Mouse (Mus musculus): ENCODE measurements around the gene Mon2.
A peak's percentile ranks its signal among the peaks of the same experiment; 100 is the strongest.
"Not testable (repeated sequence)": the region's sequence is repeated elsewhere in the genome, so short reads cannot be mapped to it uniquely, and the experiment has no call there.

Gene Mon2

GRCm38 (mm10) chr10:123057082-123057481 lies 19.2 kb downstream of the Mon2 start:
- no peak for DNase-seq (ENCODE audit: low spot score)

GRCm38 (mm10) chr10:123056463-123056862 lies 19.8 kb downstream of the Mon2 start:
- no peak for DNase-seq (ENCODE audit: low spot score)

- no peak for DNase-seq (ENCODE audit: low spot score)
These were observed 20.9 kb downstream of the Mon2 start for GRCm38 (mm10) chr10:123055205-123056000.

- no peak for DNase-seq (ENCODE audit: low spot score)
These were observed 22.7 kb downstream of the Mon2 start for GRCm38 (mm10) chr10:123053557-123053956.

GRCm38 (mm10) chr10:123052021-123052420 lies 24.3 kb downstream of the Mon2 start:
- peak; percentile 52 for DNase-seq (ENCODE audit: low spot score)

- no peak for DNase-seq (ENCODE audit: low spot score)
These were observed 27.6 kb downstream of the Mon2 start for GRCm38 (mm10) chr10:123048730-123049129.

GRCm38 (mm10) chr10:123039936-123040335 lies 36.4 kb downstream of the Mon2 start:
- DNase-seq (ENCODE audit: low spot score): peak; percentile 24

GRCm38 (mm10) chr10:123032078-123032646 lies 44.1 kb downstream of the Mon2 start:
- DNase-seq (ENCODE audit: low spot score): no peak

GRCm38 (mm10) chr10:123031449-123031848 lies 44.9 kb downstream of the Mon2 start:
- no peak for DNase-seq (ENCODE audit: low spot score)

GRCm38 (mm10) chr10:123030589-123030988 lies 45.7 kb downstream of the Mon2 start:
- no peak for DNase-seq (ENCODE audit: low spot score)

GRCm38 (mm10) chr10:123028949-123029348 lies 47.4 kb downstream of the Mon2 start:
- DNase-seq (ENCODE audit: low spot score): no peak

GRCm38 (mm10) chr10:123026736-123027135 lies 49.6 kb downstream of the Mon2 start:
- not testable (repeated sequence) for DNase-seq (ENCODE audit: low spot score)

GRCm38 (mm10) chr10:123013435-123013834 lies 62.9 kb downstream of the Mon2 start:
- DNase-seq (ENCODE audit: low spot score): no peak

- DNase-seq (ENCODE audit: low spot score): no peak
These were observed 64.9 kb downstream of the Mon2 start for GRCm38 (mm10) chr10:123011421-123011820.

GRCm38 (mm10) chr10:123005237-123006185 lies 70.8 kb downstream of the Mon2 start:
- DNase-seq (ENCODE audit: low spot score): peak; percentile 91

- DNase-seq (ENCODE audit: low spot score): no peak
These were observed 71.6 kb downstream of the Mon2 start for GRCm38 (mm10) chr10:123004475-123005236.

- DNase-seq (ENCODE audit: low spot score): no peak
These were observed 74.3 kb downstream of the Mon2 start for GRCm38 (mm10) chr10:123001985-123002384.

- no peak for DNase-seq (ENCODE audit: low spot score)
These were observed 74.9 kb downstream of the Mon2 start for GRCm38 (mm10) chr10:123001363-123001762.

GRCm38 (mm10) chr10:122999356-122999755 lies 76.9 kb downstream of the Mon2 start:
- no peak for DNase-seq (ENCODE audit: low spot score)

- no peak for DNase-seq (ENCODE audit: low spot score)
These were observed 78.5 kb downstream of the Mon2 start for GRCm38 (mm10) chr10:122997852-122998251.

GRCm38 (mm10) chr10:122994402-122995107 lies 81.8 kb downstream of the Mon2 start:
- no peak for DNase-seq (ENCODE audit: low spot score)

All from MN1 (cell line).